Mouse (Mus musculus) E14TG2a.4 (cell line): ENCODE measurements around the gene Slc26a3.

Source experiments
- CTCF ChIP-seq: conservative IDR thresholded peaks from 2 replicates; pipeline ENCODE4 v1.5.1; 2014; ENCODE audit warnings: low read length
- POU5F1 ChIP-seq: IDR thresholded peaks from 2 replicates; pipeline ENCODE4 v1.6.1; 2014; ENCODE audit warnings: low read length, borderline replicate concordance

- TF ChIP-seq CTCF (no peak), POU5F1 (no peak)
Measured at GRCm38 (mm10) chr12:31387303-31387702, 3.4 kb upstream of the Slc26a3 start.
